Mouse (Mus musculus): ENCODE data around the gene Sema5a. TPM values are rescaled to one million over a fixed set of nuclear protein-coding genes. Genes with fewer than 3 reads are reported as not detected.
A peak's percentile ranks its signal among the peaks of the same experiment; 100 is the strongest.

The Sema5a gene
- polyA plus RNA-seq, 1 experiment from 2014 or later, result 26.3 TPM

- no peaks in the 10 kb centered on the region for H3K27me3 ChIP-seq
- H3K9ac ChIP-seq, result no peak overlapping the region
- 44% methylated on average over 2 of the region's 2 CpGs for whole genome bisulfite sequencing
- no peak for ATAC-seq (replicated peaks; ENCODE audit: low FRiP score)
- no peaks in the 10 kb centered on the region for H3K9me3 ChIP-seq (replicated peaks)
- H3K4me2 ChIP-seq, result no peak overlapping the region
- peaks cover 19% of the 10 kb centered on the region; the same call in 1 of the 2 replicates for H3K4me1 ChIP-seq
- no peak overlapping the region for H3K27ac ChIP-seq
- no peaks in the 10 kb centered on the region for H3K36me3 ChIP-seq
- H3K4me3 ChIP-seq (replicated peaks), result no peak overlapping the region
Observed at GRCm38 (mm10) chr15:32278600-32278999, 34.0 kb downstream of the Sema5a start.

DNA sequence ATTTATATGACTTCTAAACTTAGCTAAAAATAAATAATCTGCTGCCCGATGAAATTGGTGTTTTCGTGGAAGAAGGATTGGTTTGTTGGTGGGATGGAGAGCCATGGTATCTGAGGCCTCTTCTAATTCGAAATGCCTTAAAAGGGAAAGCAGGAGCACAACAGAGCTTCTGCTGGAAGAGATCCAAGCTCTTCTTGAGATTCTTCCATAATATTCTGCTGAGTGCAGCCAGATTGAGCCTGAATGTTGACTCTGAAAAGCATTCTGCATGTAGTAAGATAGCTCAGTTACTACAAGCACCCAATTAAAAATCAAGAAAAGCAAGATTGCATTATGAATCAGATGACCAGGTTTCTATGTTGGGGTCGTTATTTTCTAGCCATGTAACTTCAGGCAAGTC lies 36.8 kb downstream of the Sema5a start:
- no peak overlapping the region for H3K9ac ChIP-seq
- H3K4me1 ChIP-seq, result peaks cover 7% of the 10 kb centered on the region; the same call in 1 of the 2 replicates
- no peaks in the 10 kb centered on the region for H3K27me3 ChIP-seq
- ATAC-seq (replicated peaks; ENCODE audit: low FRiP score), result no peak
- no peak overlapping the region for H3K4me2 ChIP-seq
- no peaks in the 10 kb centered on the region for H3K36me3 ChIP-seq
- H3K27ac ChIP-seq, result no peak overlapping the region
- WGBS, result 79% methylated on average over 4 of the region's 4 CpGs
- no peaks in the 10 kb centered on the region for H3K9me3 ChIP-seq (replicated peaks)
- no peak overlapping the region for H3K4me3 ChIP-seq (replicated peaks)

DNA sequence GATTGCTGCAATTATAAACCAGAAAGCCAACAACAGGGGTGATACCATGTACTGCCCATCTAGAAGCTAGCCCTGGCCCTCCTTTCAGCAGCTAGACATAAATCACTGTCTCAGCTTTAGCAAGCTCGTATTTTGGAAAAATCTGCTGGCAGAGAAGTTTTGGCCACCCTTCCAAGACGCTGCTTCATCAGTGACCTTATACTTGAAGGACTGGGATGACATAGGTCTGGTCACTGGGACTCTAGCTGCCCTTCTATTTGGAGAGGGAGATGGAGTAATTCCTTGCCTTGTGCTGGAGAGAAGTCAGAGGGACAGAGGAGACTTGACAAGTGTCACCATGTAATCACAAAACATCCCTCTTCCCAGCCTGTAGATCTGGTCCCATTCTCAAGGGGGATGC lies 40.1 kb downstream of the Sema5a start:
- no peak overlapping the region for H3K27ac ChIP-seq
- H3K36me3 ChIP-seq, result no peaks in the 10 kb centered on the region
- H3K9me3 ChIP-seq (replicated peaks), result no peaks in the 10 kb centered on the region
- no peak overlapping the region for H3K4me2 ChIP-seq
- no peak overlapping the region for H3K9ac ChIP-seq
- no peak overlapping the region for H3K4me3 ChIP-seq (replicated peaks)
- 60% methylated on average over 2 of the region's 2 CpGs for WGBS
- no peaks in the 10 kb centered on the region for H3K27me3 ChIP-seq
- no peak for ATAC-seq (replicated peaks; ENCODE audit: low FRiP score)
- H3K4me1 ChIP-seq, result peaks cover 3% of the 10 kb centered on the region

DNA sequence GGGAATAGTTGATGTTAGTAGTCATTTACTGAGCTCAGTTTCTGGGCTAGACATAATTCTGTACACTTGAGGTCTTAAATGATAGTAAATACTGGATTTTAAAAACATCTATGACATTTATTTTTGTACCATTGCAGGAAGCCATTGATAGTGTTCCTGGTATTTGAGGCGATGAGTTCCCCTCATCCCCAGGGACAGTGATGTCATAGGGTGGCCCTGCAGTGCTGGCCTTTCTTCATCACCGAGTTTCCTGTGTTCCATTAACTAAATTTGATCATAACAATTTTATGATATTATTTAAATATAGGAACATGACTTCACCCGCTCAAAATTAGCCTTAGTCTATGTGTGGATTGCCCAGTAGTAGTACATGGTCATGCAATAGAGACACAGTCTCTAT lies 41.7 kb downstream of the Sema5a start:
- no peaks in the 10 kb centered on the region for H3K9me3 ChIP-seq (replicated peaks)
- 86% methylated on average over 3 of the region's 3 CpGs for WGBS
- H3K27ac ChIP-seq, result no peak overlapping the region
- H3K36me3 ChIP-seq, result no peaks in the 10 kb centered on the region
- H3K4me3 ChIP-seq (replicated peaks), result no peak overlapping the region
- H3K4me1 ChIP-seq, result no peaks in the 10 kb centered on the region; the same call in 1 of the 2 replicates
- H3K9ac ChIP-seq, result no peak overlapping the region
- H3K27me3 ChIP-seq, result no peaks in the 10 kb centered on the region
- H3K4me2 ChIP-seq, result no peak overlapping the region
- ATAC-seq (replicated peaks; ENCODE audit: low FRiP score), result no peak

DNA sequence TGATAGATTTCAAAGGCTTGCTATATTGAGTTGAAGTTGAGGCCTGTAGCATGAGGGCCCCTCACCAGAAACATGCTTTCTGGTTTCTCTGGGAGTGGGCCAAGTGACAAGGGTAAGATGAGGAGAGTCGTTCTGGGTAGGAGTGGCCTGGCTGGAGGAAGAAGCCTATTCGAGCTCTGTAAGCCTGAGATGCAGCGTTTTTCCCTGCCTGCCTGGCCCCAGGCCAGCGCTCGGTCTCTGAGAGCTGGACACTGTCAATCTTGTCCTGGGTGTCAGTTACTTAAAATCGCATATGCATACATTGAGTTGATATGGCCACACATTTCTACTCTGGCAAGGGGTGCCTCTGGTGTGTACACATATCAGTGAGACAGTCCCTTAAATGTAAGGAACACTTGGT lies 43.9 kb downstream of the Sema5a start:
- Histone ChIP-seq H3K9ac (no peak overlapping the region), H3K4me1 (no peaks in the 10 kb centered on the region; the same call in 1 of the 2 replicates), H3K9me3 (replicated peaks) (no peaks in the 10 kb centered on the region), H3K27ac (no peak overlapping the region), H3K27me3 (no peaks in the 10 kb centered on the region), H3K4me3 (replicated peaks) (no peak overlapping the region), H3K4me2 (no peak overlapping the region), H3K36me3 (no peaks in the 10 kb centered on the region)
- 24% methylated on average over 6 of the region's 6 CpGs for WGBS
- ATAC-seq (replicated peaks; ENCODE audit: low FRiP score), result no peak; the same call in 1 of the 2 replicates

GRCm38 (mm10) chr15:32291000-32291399 lies 46.4 kb downstream of the Sema5a start:
- 91% methylated on average over 3 of the region's 3 CpGs for WGBS
- Histone ChIP-seq H3K9me3 (replicated peaks) (no peaks in the 10 kb centered on the region), H3K27me3 (no peaks in the 10 kb centered on the region), H3K4me2 (no peak overlapping the region), H3K4me1 (no peaks in the 10 kb centered on the region; the same call in 1 of the 2 replicates), H3K4me3 (replicated peaks) (no peak overlapping the region), H3K9ac (no peak overlapping the region), H3K36me3 (no peaks in the 10 kb centered on the region), H3K27ac (no peak overlapping the region)
- ATAC-seq (replicated peaks; ENCODE audit: low FRiP score), result no peak

GRCm38 (mm10) chr15:32296523-32296922 lies 51.9 kb downstream of the Sema5a start:
- 80% methylated on average over 6 of the region's 6 CpGs for WGBS
- no peaks in the 10 kb centered on the region for H3K4me1 ChIP-seq
- no peaks in the 10 kb centered on the region for H3K36me3 ChIP-seq
- no peak overlapping the region for H3K4me3 ChIP-seq (replicated peaks)
- no peak overlapping the region for H3K4me2 ChIP-seq
- H3K9me3 ChIP-seq (replicated peaks), result no peaks in the 10 kb centered on the region
- H3K9ac ChIP-seq, result no peak overlapping the region
- H3K27ac ChIP-seq, result no peak overlapping the region
- no peaks in the 10 kb centered on the region for H3K27me3 ChIP-seq
- ATAC-seq (replicated peaks; ENCODE audit: low FRiP score), result no peak

DNA sequence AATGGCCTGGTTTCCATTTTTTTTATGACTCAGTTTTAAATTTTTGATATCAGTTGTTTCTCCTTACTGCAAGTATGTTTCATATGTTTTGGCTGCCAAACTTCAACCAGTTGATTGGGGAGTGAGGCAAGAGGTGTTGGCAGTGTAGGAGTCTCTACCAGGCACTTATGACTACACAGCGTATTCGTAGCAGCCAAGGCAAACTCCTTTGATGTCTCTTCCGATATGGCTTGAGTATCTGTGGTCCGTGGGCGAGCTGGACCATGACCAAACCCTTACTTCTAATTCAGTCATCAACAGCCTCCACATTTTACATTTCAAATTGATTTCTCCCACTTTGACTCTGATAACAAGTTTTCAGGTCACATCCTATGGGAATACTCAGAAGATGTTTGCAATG lies 52.7 kb downstream of the Sema5a start:
- Histone ChIP-seq H3K4me1 (no peaks in the 10 kb centered on the region), H3K36me3 (no peaks in the 10 kb centered on the region), H3K9me3 (replicated peaks) (no peaks in the 10 kb centered on the region), H3K27me3 (no peaks in the 10 kb centered on the region), H3K9ac (no peak overlapping the region), H3K27ac (no peak overlapping the region), H3K4me2 (no peak overlapping the region), H3K4me3 (replicated peaks) (no peak overlapping the region)
- 72% methylated on average over 5 of the region's 5 CpGs for WGBS
- ATAC-seq (replicated peaks; ENCODE audit: low FRiP score), result no peak

- H3K27ac ChIP-seq, result no peak overlapping the region
- H3K4me2 ChIP-seq, result no peak overlapping the region
- ATAC-seq (replicated peaks; ENCODE audit: low FRiP score), result no peak
- 58% methylated on average over 6 of the region's 6 CpGs for WGBS
- H3K27me3 ChIP-seq, result no peaks in the 10 kb centered on the region
- H3K9ac ChIP-seq, result no peak overlapping the region
- no peaks in the 10 kb centered on the region for H3K36me3 ChIP-seq
- H3K4me3 ChIP-seq (replicated peaks), result no peak overlapping the region
- H3K9me3 ChIP-seq (replicated peaks), result no peaks in the 10 kb centered on the region
- no peaks in the 10 kb centered on the region for H3K4me1 ChIP-seq
Observed at GRCm38 (mm10) chr15:32298525-32298924, 53.9 kb downstream of the Sema5a start.

DNA sequence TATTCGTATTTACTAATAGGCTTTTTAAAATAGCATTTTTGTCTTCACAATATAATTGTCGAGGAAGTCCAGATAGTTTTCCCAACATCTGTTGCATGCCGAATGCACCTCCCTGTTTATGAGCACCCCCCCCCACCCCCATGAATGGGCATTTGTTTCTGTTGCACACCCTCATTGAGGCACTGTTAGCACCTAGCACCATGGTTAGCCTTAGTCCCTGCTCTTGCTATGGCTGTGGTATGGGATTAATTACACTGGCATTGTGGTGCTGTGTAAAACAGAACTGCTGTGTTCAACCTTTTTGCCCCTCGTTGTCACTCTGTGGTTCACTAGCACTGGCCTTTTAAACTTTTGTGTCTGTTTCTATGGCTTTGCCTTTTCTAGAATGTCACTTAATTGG lies 56.4 kb downstream of the Sema5a start:
- Histone ChIP-seq H3K4me1 (no peaks in the 10 kb centered on the region), H3K27me3 (no peaks in the 10 kb centered on the region), H3K9ac (no peak overlapping the region), H3K4me3 (replicated peaks) (no peak overlapping the region), H3K9me3 (replicated peaks) (no peaks in the 10 kb centered on the region), H3K27ac (no peak overlapping the region), H3K4me2 (no peak overlapping the region), H3K36me3 (no peaks in the 10 kb centered on the region)
- 78% methylated on average over 4 of the region's 4 CpGs for WGBS
- no peak for ATAC-seq (replicated peaks; ENCODE audit: low FRiP score)

DNA sequence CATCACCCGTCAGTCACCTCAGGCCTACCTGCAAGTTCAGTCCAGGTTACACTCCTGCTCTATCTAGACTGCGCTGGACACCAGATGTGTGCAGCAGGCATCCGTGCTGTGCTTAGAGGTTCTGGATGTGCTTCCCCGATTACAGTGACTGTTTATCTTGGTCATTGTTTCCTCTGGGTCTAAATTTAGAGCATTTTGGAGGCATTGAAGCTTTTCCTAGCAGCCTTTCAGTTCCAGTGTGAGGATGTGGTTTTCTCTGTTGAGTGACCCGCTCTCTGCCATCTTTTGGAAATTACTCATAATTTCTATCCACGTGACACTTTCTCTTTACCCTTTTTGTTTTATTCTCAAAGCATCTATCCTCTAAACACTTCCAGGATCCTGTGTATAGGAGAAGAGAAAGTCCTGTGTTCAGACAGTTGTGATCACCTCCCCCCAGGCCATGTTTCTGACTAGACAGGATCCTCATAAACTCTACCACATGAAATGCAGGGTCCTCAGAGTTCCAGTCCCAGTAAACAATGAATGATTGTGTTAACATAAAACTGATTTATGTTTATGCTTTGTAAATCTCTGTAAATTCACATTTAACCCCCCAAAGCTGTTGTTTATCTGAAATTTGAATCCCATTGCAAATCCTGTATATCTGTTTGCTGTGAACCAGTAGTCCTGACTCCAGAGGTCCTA lies 62.1 kb downstream of the Sema5a start:
- 53% methylated on average over 6 of the region's 6 CpGs for WGBS
- no peaks in the 10 kb centered on the region for H3K27me3 ChIP-seq
- no peak overlapping the region for H3K4me2 ChIP-seq
- no peak overlapping the region for H3K4me3 ChIP-seq (replicated peaks)
- ATAC-seq (replicated peaks; ENCODE audit: low FRiP score), result 0 out of 2 replicates have a peak, but pooled peaks have one; percentile 49
- H3K4me1 ChIP-seq, result peaks cover 24% of the 10 kb centered on the region
- H3K27ac ChIP-seq, result peak overlapping the region; percentile 7; the same call in 1 of the 2 replicates
- H3K36me3 ChIP-seq, result no peaks in the 10 kb centered on the region
- no peaks in the 10 kb centered on the region for H3K9me3 ChIP-seq (replicated peaks)
- H3K9ac ChIP-seq, result no peak overlapping the region

- Histone ChIP-seq H3K4me3 (replicated peaks) (no peak overlapping the region), H3K27me3 (no peaks in the 10 kb centered on the region), H3K9me3 (replicated peaks) (no peaks in the 10 kb centered on the region), H3K27ac (no peak overlapping the region), H3K4me1 (peaks cover 24% of the 10 kb centered on the region), H3K4me2 (no peak overlapping the region), H3K36me3 (no peaks in the 10 kb centered on the region), H3K9ac (no peak overlapping the region)
- no peak for ATAC-seq (replicated peaks; ENCODE audit: low FRiP score)
- WGBS, result 41% methylated on average over 8 of the region's 8 CpGs
Observed at GRCm38 (mm10) chr15:32310834-32311233, 66.2 kb downstream of the Sema5a start.

GRCm38 (mm10) chr15:32311287-32311686 lies 66.7 kb downstream of the Sema5a start:
- Histone ChIP-seq H3K4me2 (no peak overlapping the region), H3K36me3 (no peaks in the 10 kb centered on the region), H3K4me1 (peaks cover 24% of the 10 kb centered on the region), H3K27me3 (no peaks in the 10 kb centered on the region), H3K27ac (no peak overlapping the region), H3K9me3 (replicated peaks) (no peaks in the 10 kb centered on the region), H3K4me3 (replicated peaks) (no peak overlapping the region), H3K9ac (no peak overlapping the region)
- 41% methylated on average over 8 of the region's 8 CpGs for WGBS
- no peak for ATAC-seq (replicated peaks; ENCODE audit: low FRiP score)

Measured in kidney, embryonic 15.5 days (tissue).